Mouse (Mus musculus): ENCODE results near the gene Gid8.

Gid8 gene

GRCm38 (mm10) chr2:180748904-180749303, 39.0 kb downstream of the Gid8 start:
- no peak for DNase-seq (ENCODE audit: low spot score)

GRCm38 (mm10) chr2:180754976-180755688, 45.2 kb downstream of the Gid8 start:
- no peak for DNase-seq (ENCODE audit: low spot score)

DNA sequence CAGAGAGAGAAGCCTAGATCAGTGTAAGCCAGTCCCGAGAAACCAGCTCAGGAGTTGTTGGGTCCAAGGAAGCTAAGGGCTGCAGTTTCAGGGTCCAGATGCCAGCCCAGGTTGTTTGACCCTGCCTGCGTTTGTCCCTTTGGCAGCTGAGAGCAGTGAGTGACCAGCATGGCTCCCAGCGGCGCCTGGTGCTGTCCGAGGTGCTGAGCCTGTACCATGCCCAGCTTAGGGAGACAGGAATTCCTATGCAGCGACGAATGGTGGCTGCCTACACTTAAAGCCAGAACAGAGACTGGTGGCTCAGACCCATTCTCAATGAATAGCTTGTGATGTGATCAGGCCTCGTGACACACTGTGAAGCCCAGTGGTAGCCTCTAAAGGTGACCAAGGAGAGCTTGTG, 46.0 kb downstream of the Gid8 start:
- DNase-seq (ENCODE audit: low spot score), result peak; percentile 48

DNA sequence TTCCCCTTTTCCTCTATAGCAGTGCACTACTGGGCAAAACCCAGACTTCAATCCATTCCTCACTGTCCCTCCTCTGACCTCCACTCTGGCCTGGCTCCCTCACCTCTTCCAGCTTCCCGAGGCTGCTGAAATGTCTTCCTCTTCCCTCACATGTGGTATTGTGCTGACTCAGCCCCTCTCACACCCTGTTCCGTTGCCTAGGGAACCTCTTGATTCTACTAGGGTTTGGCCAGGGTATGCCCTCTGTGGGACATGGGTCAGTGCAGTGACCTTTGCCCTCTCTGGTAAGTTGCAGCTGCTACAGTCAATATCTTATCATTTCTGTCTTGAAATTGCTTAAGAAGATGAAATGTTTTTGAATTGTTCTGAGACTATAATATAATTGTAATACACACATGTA, 46.9 kb downstream of the Gid8 start:
- no peak for DNase-seq (ENCODE audit: low spot score)

DNA sequence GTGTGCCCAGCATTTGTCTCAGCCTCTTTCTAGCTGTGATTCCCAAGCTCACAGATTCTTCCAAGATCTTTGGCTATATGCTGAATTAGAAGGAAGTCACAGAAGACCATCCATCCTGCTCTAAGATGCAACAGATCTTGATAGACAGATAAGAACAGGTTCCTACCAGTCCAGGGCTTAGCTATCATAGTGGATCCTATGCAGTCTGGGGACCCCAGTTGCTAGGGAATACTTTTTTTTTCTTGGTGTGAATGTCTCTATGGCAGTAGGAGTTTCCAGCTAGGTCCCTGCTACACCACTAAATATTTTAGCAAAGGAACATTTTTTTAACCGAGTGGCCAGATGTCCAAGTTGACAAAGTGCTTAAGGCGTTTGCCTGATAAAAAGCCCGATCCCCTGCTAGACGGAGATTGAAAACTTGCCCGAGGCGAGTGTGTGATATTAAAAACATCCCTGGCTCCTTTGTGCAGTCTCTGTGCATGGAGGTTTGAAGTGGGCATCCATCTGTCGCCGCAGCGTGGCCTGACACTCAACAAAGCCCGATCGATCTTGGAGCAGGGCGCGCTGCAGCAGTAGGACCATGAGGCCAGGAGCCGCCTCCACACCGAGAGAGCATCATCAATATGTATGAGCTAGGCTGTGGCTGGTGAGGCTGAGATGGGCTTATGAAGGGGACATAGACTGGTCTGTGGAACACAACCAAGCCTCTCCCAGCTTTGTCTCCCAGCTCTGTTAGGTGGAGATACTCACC, 48.8 kb downstream of the Gid8 start:
- DNase-seq (ENCODE audit: low spot score), result no peak

- no peak for DNase-seq (ENCODE audit: low spot score)
Observed at GRCm38 (mm10) chr2:180764986-180765385, 55.1 kb downstream of the Gid8 start.

DNA sequence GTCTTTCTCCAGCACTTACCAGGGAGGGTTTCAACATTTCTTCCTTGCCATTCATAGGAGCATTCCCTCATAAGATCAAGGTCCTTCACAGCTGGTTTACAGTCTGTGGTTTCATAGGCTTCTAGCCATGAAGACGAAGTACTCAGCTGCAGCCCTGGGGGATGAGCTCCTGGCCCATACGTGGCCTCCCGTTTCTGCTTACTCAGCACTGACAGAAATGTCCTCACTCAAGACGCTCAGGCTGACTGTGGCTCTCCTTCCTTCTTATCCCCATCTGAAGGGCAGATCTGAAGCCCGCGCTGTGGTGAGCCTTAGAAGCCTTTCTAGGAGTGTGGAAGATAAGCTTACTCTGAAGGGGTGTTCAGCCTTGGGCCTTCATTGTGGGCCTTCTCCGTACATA, 55.8 kb downstream of the Gid8 start:
- DNase-seq (ENCODE audit: low spot score), result no peak

Measured in urinary bladder, postnatal 25 days (tissue).